Mouse (Mus musculus): ENCODE results near the gene Guca2a. TPM values are rescaled to one million over a fixed set of nuclear protein-coding genes. Genes with fewer than 3 reads are reported as not detected.

Guca2a gene
- polyA plus RNA-seq, 1 experiment, result not detected

DNA sequence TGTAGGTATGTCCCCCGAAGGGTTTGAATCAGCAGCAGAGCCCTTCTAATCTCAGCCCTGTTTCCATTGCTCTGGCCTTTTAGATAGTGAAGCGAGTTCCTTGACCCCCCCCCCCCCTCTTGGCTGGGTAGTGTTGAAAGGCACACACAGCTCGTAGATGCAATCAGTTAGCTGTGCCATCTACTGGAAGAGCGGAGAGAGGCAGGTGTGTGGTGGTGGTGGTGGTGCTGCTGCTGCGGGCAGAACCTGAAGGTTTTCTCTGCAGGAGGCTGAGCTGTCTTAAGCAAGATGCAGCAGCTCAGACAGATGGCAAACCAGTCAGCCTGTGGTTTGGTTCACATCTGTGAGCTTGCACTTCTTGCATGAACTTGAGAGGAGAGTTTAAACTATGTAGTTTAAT is 35.2 kb downstream of the Guca2a start:
- no peak overlapping the region for H3K4me3 ChIP-seq (ENCODE audit: insufficient read depth, low read length)
- TF ChIP-seq CTCF (IDR thresholded peaks at IDR 0.05; ENCODE audit: low read depth, low read length) (no peak), POLR2A (IDR thresholded peaks at IDR 0.05; ENCODE audit: borderline replicate concordance, low read depth, low read length) (no peak)
- no peak overlapping the region for H3K27ac ChIP-seq (ENCODE audit: insufficient read depth, low read depth, low read length)
- no peaks in the 10 kb centered on the region for H3K4me1 ChIP-seq (ENCODE audit: control insufficient read depth, insufficient read depth, low read length)

DNA sequence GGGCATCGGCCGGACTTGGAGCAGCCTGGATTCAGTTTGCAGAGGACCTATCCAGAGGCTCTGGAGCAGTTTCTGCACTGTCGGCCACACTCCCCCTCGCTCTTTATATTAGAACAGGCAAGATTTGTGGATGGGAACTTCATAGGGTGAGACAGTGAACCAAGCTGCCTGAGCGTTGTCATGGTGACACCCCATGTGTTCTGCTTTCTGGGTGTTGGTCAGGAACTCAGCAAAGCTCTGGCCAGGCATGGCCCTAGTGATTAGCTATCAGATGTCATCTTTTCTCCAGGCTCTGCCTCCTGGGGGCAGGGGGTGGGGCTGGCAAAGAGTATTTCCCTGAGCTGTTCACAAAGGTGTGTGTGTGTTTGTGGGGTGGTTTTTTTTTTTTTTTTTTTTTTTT is 45.1 kb downstream of the Guca2a start:
- no peak for TF ChIP-seq CTCF (IDR thresholded peaks at IDR 0.05; ENCODE audit: low read depth, low read length)
- TF ChIP-seq POLR2A (IDR thresholded peaks at IDR 0.05; ENCODE audit: borderline replicate concordance, low read depth, low read length), result no peak
- H3K4me1 ChIP-seq (ENCODE audit: control insufficient read depth, insufficient read depth, low read length), result no peaks in the 10 kb centered on the region
- H3K27ac ChIP-seq (ENCODE audit: insufficient read depth, low read depth, low read length), result no peak overlapping the region
- no peak overlapping the region for H3K4me3 ChIP-seq (ENCODE audit: insufficient read depth, low read length)

DNA sequence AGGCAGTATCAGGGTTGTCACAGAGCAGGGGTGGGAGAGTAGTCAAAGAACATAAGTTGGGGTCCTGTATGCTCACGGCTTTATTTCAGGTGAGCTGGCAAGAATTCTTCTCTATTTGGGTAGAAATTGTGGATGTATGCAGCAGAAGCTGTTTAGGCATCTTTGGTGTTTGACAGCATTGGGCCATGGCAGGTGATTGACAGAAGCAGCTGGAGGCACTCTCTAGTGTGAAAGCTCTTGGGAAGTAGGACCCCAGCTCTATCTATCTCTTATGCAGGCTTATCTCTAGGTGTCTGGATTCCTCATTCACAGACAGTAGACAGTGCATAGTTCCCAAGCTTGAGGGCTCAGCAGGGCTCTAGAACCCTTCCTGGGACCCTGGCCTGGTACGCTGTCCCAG is 48.2 kb downstream of the Guca2a start:
- TF ChIP-seq CTCF (IDR thresholded peaks at IDR 0.05; ENCODE audit: low read depth, low read length) (no peak), POLR2A (IDR thresholded peaks at IDR 0.05; ENCODE audit: borderline replicate concordance, low read depth, low read length) (no peak)
- Histone ChIP-seq H3K27ac (ENCODE audit: insufficient read depth, low read depth, low read length) (no peak overlapping the region), H3K4me1 (ENCODE audit: control insufficient read depth, insufficient read depth, low read length) (no peaks in the 10 kb centered on the region), H3K4me3 (ENCODE audit: insufficient read depth, low read length) (no peak overlapping the region)

Other genes with a start within 250 kb of the Guca2a start
- gene Ccdc30, start 222.2 kb upstream of the Guca2a start, polyA plus RNA-seq (2012; ENCODE audit: insufficient read depth, insufficient read length, missing spikeins), result not detected in 2 replicates
- gene Ppcs, start 215.3 kb upstream of the Guca2a start, polyA plus RNA-seq (2012; ENCODE audit: insufficient read depth, insufficient read length, missing spikeins), result 6.3 and 8.1 TPM in 2 replicates
- not detected in 2 replicates for gene Zmynd12, start 214.9 kb upstream of the Guca2a start, polyA plus RNA-seq (2012; ENCODE audit: insufficient read depth, insufficient read length, missing spikeins)
- not detected in 2 replicates for gene Rimkla, start 145.1 kb upstream of the Guca2a start, polyA plus RNA-seq (2012; ENCODE audit: insufficient read depth, insufficient read length, missing spikeins)
- gene Foxj3, start 100.7 kb upstream of the Guca2a start, polyA plus RNA-seq (2012; ENCODE audit: insufficient read depth, insufficient read length, missing spikeins), result 24.0 and 26.6 TPM in 2 replicates
- 1.7 and 3.0 TPM in 2 replicates for gene Frg2f1, start 98.2 kb upstream of the Guca2a start, polyA plus RNA-seq (2012; ENCODE audit: insufficient read depth, insufficient read length, missing spikeins)
- not detected in 2 replicates for gene Guca2b, start 21.2 kb downstream of the Guca2a start, polyA plus RNA-seq (2012; ENCODE audit: insufficient read depth, insufficient read length, missing spikeins)
- gene Hivep3, start 96.1 kb downstream of the Guca2a start, polyA plus RNA-seq (2012; ENCODE audit: insufficient read depth, insufficient read length, missing spikeins), result 11.6 and 19.8 TPM in 2 replicates